ENCODE assay signal across 11 mouse cellular contexts in genomic region chr10:41385506-41386221, GRCm38 (mm10).
DNase-seq lines count a peak whose midpoint lies in the region; ATAC-seq and TF ChIP-seq lines count a peak whose summit lies in the region.
"Had no signal": no experiment of that assay in that cellular context is flagged by ENCODE, and none has a peak within 500 bp of the region (broad histone marks: within the 10 kb centered on the region; RNA-seq: fewer than 3 reads in every experiment).

No protein-coding gene starts in this region.

- ATAC-seq in heart, embryonic 11.5 days (replicated peaks; ENCODE audit: insufficient number of reproducible peaks, low FRiP score, low TSS enrichment), result no peak
- ATAC-seq in intestine, embryonic 16.5 days, result no peak
- ATAC-seq in forebrain, embryonic 14.5 days, result no peak
- ATAC-seq: Patski had no signal

- no peaks in the 10 kb centered on the region for H3K27me3 ChIP-seq in heart, adult 2 months (ENCODE audit: control insufficient read depth, insufficient read depth, low read length)
- H3K27me3 ChIP-seq in heart, embryonic 11.5 days (ENCODE audit: control insufficient read depth, insufficient read depth, low read length), result no peaks in the 10 kb centered on the region
- H3K27me3 ChIP-seq in thymus, adult 2 months (ENCODE audit: control insufficient read depth, insufficient read depth, low read length), result no peaks in the 10 kb centered on the region
- H3K27me3 ChIP-seq in intestine, embryonic 16.5 days (replicated peaks; ENCODE audit: control insufficient read depth, insufficient read depth, low read length), result no peaks in the 10 kb centered on the region
- H3K27me3 ChIP-seq in forebrain, embryonic 14.5 days (replicated peaks; ENCODE audit: control insufficient read depth, insufficient read depth, low read length), result no peaks in the 10 kb centered on the region
- H3K27me3 ChIP-seq: heart, embryonic 13.5 days; neural tube, embryonic 13.5 days had no signal

- H3K27ac ChIP-seq in heart, adult 2 months, result no peak overlapping the region; the same call in 1 of the 2 replicates
- no peak overlapping the region for H3K27ac ChIP-seq in heart, embryonic 11.5 days (ENCODE audit: low read depth, low read length)
- 0 out of 2 replicates have a peak overlapping the region, but pooled peaks have one; percentile 41 for H3K27ac ChIP-seq in thymus, adult 2 months (ENCODE audit: control insufficient read depth, insufficient read depth, low read length)
- H3K27ac ChIP-seq in intestine, embryonic 16.5 days (ENCODE audit: low read length), result no peak overlapping the region
- H3K27ac ChIP-seq in forebrain, embryonic 14.5 days (ENCODE audit: low read depth, low read length), result no peak overlapping the region
- H3K27ac ChIP-seq: heart, embryonic 13.5 days; neural tube, embryonic 13.5 days had no signal

- TF ChIP-seq POLR2A in heart, adult 2 months (IDR thresholded peaks at IDR 0.05; ENCODE audit: insufficient read depth, low read depth, low read length), result no peak
- no peak for TF ChIP-seq POLR2A in thymus, adult 2 months (IDR thresholded peaks at IDR 0.05; ENCODE audit: control insufficient read depth, extremely low read depth, insufficient read depth, low read length, poor library complexity)

- no peak for TF ChIP-seq EP300 in heart, adult 2 months (IDR thresholded peaks at IDR 0.05; ENCODE audit: insufficient read depth, low read depth, low read length)

- no peaks in the 10 kb centered on the region for H3K79me2 ChIP-seq in heart, adult 2 months (replicated peaks; ENCODE audit: control insufficient read depth, insufficient read depth, low read length)

- no peak overlapping the region for H3K4me2 ChIP-seq in heart, embryonic 11.5 days
- H3K4me2 ChIP-seq in intestine, embryonic 16.5 days (ENCODE audit: low read depth, low read length), result no peak overlapping the region
- no peak overlapping the region for H3K4me2 ChIP-seq in forebrain, embryonic 14.5 days (ENCODE audit: low read length)
- H3K4me2 ChIP-seq: heart, embryonic 13.5 days; neural tube, embryonic 13.5 days had no signal

- H3K9ac ChIP-seq in heart, adult 2 months (ENCODE audit: low read depth, low read length), result no peak overlapping the region
- no peak overlapping the region for H3K9ac ChIP-seq in heart, embryonic 11.5 days (ENCODE audit: low read depth, low read length)
- H3K9ac ChIP-seq in intestine, embryonic 16.5 days (ENCODE audit: low read depth, low read length), result no peak overlapping the region
- no peak overlapping the region for H3K9ac ChIP-seq in forebrain, embryonic 14.5 days (ENCODE audit: low read length)
- H3K9ac ChIP-seq: heart, embryonic 13.5 days; neural tube, embryonic 13.5 days had no signal

- no peaks in the 10 kb centered on the region for H3K36me3 ChIP-seq in heart, adult 2 months (ENCODE audit: control insufficient read depth, insufficient read depth, low read length)
- H3K36me3 ChIP-seq in heart, embryonic 11.5 days (ENCODE audit: control insufficient read depth, insufficient read depth, low read length), result no peaks in the 10 kb centered on the region
- no peaks in the 10 kb centered on the region for H3K36me3 ChIP-seq in thymus, adult 2 months (ENCODE audit: control insufficient read depth, insufficient read depth, low read length)
- H3K36me3 ChIP-seq in intestine, embryonic 16.5 days (ENCODE audit: control insufficient read depth, insufficient read depth, low read length), result no peaks in the 10 kb centered on the region
- no peaks in the 10 kb centered on the region for H3K36me3 ChIP-seq in forebrain, embryonic 14.5 days (ENCODE audit: control insufficient read depth, insufficient read depth, low read length)
- H3K36me3 ChIP-seq: heart, embryonic 13.5 days; neural tube, embryonic 13.5 days had no signal

- no peaks in the 10 kb centered on the region for H3K9me3 ChIP-seq in heart, embryonic 11.5 days (replicated peaks; ENCODE audit: control insufficient read depth, low read length)
- H3K9me3 ChIP-seq in intestine, embryonic 16.5 days (ENCODE audit: control insufficient read depth, low read length), result no peaks in the 10 kb centered on the region
- no peaks in the 10 kb centered on the region for H3K9me3 ChIP-seq in forebrain, embryonic 14.5 days (replicated peaks; ENCODE audit: control insufficient read depth, low read length)
- H3K9me3 ChIP-seq: heart, embryonic 13.5 days; neural tube, embryonic 13.5 days had no signal

- 62% methylated on average over 15 of the region's 15 CpGs for WGBS in heart, adult 2 months
- 71% methylated on average over 15 of the region's 15 CpGs for WGBS in heart, embryonic 11.5 days (ENCODE audit: insufficient replicate concordance)
- 45% methylated on average over 15 of the region's 15 CpGs for WGBS in thymus, adult 2 months
- 61% methylated on average over 15 of the region's 15 CpGs for WGBS in intestine, embryonic 16.5 days
- WGBS in forebrain, embryonic 14.5 days, result 88% methylated on average over 15 of the region's 15 CpGs

- TF ChIP-seq CTCF in heart, adult 2 months (IDR thresholded peaks at IDR 0.05), result no peak
- TF ChIP-seq CTCF in thymus, adult 2 months (IDR thresholded peaks at IDR 0.05; ENCODE audit: borderline replicate concordance, control insufficient read depth, extremely low read depth, insufficient read depth, low read length, poor library complexity), result no peak

- H3K4me3 ChIP-seq in heart, adult 2 months, result no peak overlapping the region
- H3K4me3 ChIP-seq in heart, embryonic 11.5 days (ENCODE audit: low read depth, low read length), result no peak overlapping the region
- H3K4me3 ChIP-seq in thymus, adult 2 months (ENCODE audit: control insufficient read depth, insufficient read depth, low read length), result no peak overlapping the region
- H3K4me3 ChIP-seq in intestine, embryonic 16.5 days (ENCODE audit: low read length), result no peak overlapping the region
- H3K4me3 ChIP-seq in forebrain, embryonic 14.5 days (ENCODE audit: low read depth, low read length), result no peak overlapping the region
- H3K4me3 ChIP-seq: heart, embryonic 13.5 days; neural tube, embryonic 13.5 days had no signal

- peak; percentile 32 to 79 for DNase-seq in heart, adult 2 months
- peak; percentile 31 for DNase-seq in R1 (ENCODE audit: low read depth, low spot score)
- peak; percentile 37 for DNase-seq in heart, postnatal 4 days
- DNase-seq in lung, postnatal 10 days, result peak; percentile 68
- peak; percentile 54 for DNase-seq in thymus, adult 2 months
- no peak for DNase-seq in forebrain, embryonic 14.5 days (ENCODE audit: low spot score)

- H3K4me1 ChIP-seq in heart, adult 2 months (ENCODE audit: control insufficient read depth, insufficient read depth, low read length), result no peaks in the 10 kb centered on the region; the same call in 1 of the 2 replicates
- H3K4me1 ChIP-seq in heart, embryonic 11.5 days (ENCODE audit: control insufficient read depth, insufficient read depth, low read length), result no peaks in the 10 kb centered on the region
- peaks cover 4% of the 10 kb centered on the region; the same call in 1 of the 2 replicates for H3K4me1 ChIP-seq in thymus, adult 2 months (replicated peaks; ENCODE audit: control insufficient read depth, insufficient read depth, low read length)
- no peaks in the 10 kb centered on the region for H3K4me1 ChIP-seq in intestine, embryonic 16.5 days (ENCODE audit: control insufficient read depth, insufficient read depth, low read length)
- no peaks in the 10 kb centered on the region for H3K4me1 ChIP-seq in forebrain, embryonic 14.5 days (ENCODE audit: control insufficient read depth, insufficient read depth, low read length)
- H3K4me1 ChIP-seq: heart, embryonic 13.5 days had no signal

- intact Hi-C loops in heart, adult 2 months (cut with DNase I), result no loop called here
